Mouse (Mus musculus) embryo, embryonic 9.5 days (tissue): ENCODE data around the gene Rabgap1l.
A peak's percentile ranks its signal among the peaks of the same experiment; 100 is the strongest.

ENCODE experiments used
- DNase-seq: peaks from one replicate; pipeline ENCODE4 v3.0.0-alpha.2; 2017; ENCODE audit errors: extremely low spot score

Rabgap1l gene

GRCm38 (mm10) chr1:160377337-160378336, 415.4 kb downstream of the Rabgap1l start:
- peak; percentile 36 for DNase-seq

- no peak for DNase-seq
Observed at GRCm38 (mm10) chr1:160374490-160374889, 418.5 kb downstream of the Rabgap1l start.

- DNase-seq: no peak
Observed at GRCm38 (mm10) chr1:160373306-160373705, 419.7 kb downstream of the Rabgap1l start.

- no peak for DNase-seq
Observed at GRCm38 (mm10) chr1:160371696-160372095, 421.3 kb downstream of the Rabgap1l start.

GRCm38 (mm10) chr1:160370552-160370951, 422.5 kb downstream of the Rabgap1l start:
- no peak for DNase-seq

- DNase-seq: no peak
Observed at GRCm38 (mm10) chr1:160366615-160367014, 426.4 kb downstream of the Rabgap1l start.

- DNase-seq: no peak
Observed at GRCm38 (mm10) chr1:160357268-160357667, 435.7 kb downstream of the Rabgap1l start.

GRCm38 (mm10) chr1:160353732-160354455, 439.1 kb downstream of the Rabgap1l start:
- no peak for DNase-seq

- no peak for DNase-seq
Observed at GRCm38 (mm10) chr1:160352309-160352708, 440.7 kb downstream of the Rabgap1l start.

- peak; percentile 70 for DNase-seq
Observed at GRCm38 (mm10) chr1:160351880-160352234, 441.2 kb downstream of the Rabgap1l start.

- peak; percentile 11 for DNase-seq
Observed at GRCm38 (mm10) chr1:160351146-160351879, 441.7 kb downstream of the Rabgap1l start.

GRCm38 (mm10) chr1:160340653-160341052, 452.4 kb downstream of the Rabgap1l start:
- no peak for DNase-seq

GRCm38 (mm10) chr1:160339374-160339773, 453.6 kb downstream of the Rabgap1l start:
- DNase-seq: no peak

GRCm38 (mm10) chr1:160334791-160335190, 458.2 kb downstream of the Rabgap1l start:
- no peak for DNase-seq

GRCm38 (mm10) chr1:160330828-160331227, 462.2 kb downstream of the Rabgap1l start:
- no peak for DNase-seq

GRCm38 (mm10) chr1:160330222-160330621, 462.8 kb downstream of the Rabgap1l start:
- DNase-seq: no peak

- no peak for DNase-seq
Observed at GRCm38 (mm10) chr1:160329788-160330187, 463.2 kb downstream of the Rabgap1l start.

- no peak for DNase-seq
Observed at GRCm38 (mm10) chr1:160327531-160327930, 465.5 kb downstream of the Rabgap1l start.

GRCm38 (mm10) chr1:160325542-160325941, 467.5 kb downstream of the Rabgap1l start:
- no peak for DNase-seq

GRCm38 (mm10) chr1:160320690-160321089, 472.3 kb downstream of the Rabgap1l start:
- no peak for DNase-seq

- DNase-seq: no peak
Observed at GRCm38 (mm10) chr1:160318057-160318725, 474.8 kb downstream of the Rabgap1l start.
